Mouse (Mus musculus): Measurements from ENCODE around the gene Grid2ip.

GRCm38 (mm10) chr5:143386797-143387621, 29.9 kb downstream of the Grid2ip start:
- TF ChIP-seq CTCF (IDR thresholded peaks at IDR 0.05; ENCODE audit: low read depth, low read length) = no peak
- TF ChIP-seq POLR2A (IDR thresholded peaks at IDR 0.05; ENCODE audit: borderline replicate concordance, low read depth, low read length) = no peak
